Mouse (Mus musculus): ENCODE data around the gene Slc25a24.

- no peak for TF ChIP-seq CTCF (IDR thresholded peaks at IDR 0.05; ENCODE audit: low read depth, low read length)
- TF ChIP-seq POLR2A (IDR thresholded peaks at IDR 0.05; ENCODE audit: borderline replicate concordance, low read depth, low read length), result no peak
Observed at GRCm38 (mm10) chr3:109164644-109165043, 41.7 kb downstream of the Slc25a24 start.
